Mouse (Mus musculus) neutrophil, adult 5-6 weeks (primary cell): ENCODE measurements around the gene Galk2. TPM values are rescaled to one million over a fixed set of nuclear protein-coding genes. Genes with fewer than 3 reads are reported as not detected.

Experiments used
- ATAC-seq: fragments of 151-379, 151-347 bp; 2 replicates; pipeline ENCODE4 v1.8.0; 2017; ENCODE audit warnings: mild to moderate bottlenecking, moderate TSS enrichment; ENCODE audit not compliant: insufficient number of reproducible peaks, poor library complexity, low FRiP score, severe bottlenecking; ENCODE audit errors: extremely low read depth
- total RNA-seq: library from RNA; stranded (forward); fragments of 200-1000 nt; gene quantifications from 2 replicates; pipeline ENCODE4 v1.2.3, GENCODE M21; 2017

Gene Galk2
- total RNA-seq, 1 experiment from 2014 or later: 28.9 TPM

DNA sequence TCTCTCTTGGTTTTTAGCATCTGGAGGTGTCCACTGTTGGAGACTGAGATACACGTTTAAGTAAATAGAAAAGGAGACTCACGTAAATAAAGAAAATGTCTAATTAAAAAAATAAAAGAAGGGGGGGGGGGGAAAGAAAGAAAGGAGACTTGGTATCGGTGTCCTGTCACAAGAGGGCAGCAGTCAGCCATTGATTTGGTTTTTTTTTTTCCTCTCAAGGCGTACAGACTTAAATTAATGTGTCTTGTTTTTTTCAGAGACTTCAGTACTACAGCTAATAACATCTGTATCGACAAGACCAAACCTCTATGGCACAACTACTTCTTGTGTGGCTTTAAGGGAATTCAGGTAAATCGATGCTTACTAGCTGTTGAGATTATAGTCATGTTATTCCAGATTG lies 34.2 kb downstream of the Galk2 start:
- no peak for ATAC-seq

DNA sequence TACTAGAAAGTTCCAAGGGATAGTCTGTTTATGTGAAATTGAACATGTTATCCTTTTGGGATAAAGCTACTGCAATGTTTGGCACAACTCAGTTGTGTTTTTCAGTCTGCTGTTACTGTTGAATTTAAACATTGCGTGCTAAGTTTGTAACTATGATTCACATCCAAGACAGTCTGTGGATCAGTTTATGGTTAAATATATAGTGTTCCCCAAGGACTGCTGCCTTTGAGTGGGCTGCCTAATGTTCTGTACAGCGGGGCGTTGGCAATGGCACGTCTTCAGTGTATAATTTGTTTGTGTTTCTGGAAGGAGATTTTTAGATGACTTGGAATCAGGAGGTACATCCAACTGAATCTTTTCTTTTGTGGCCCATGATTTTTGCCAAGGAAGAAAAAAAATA lies 36.2 kb downstream of the Galk2 start:
- no peak for ATAC-seq

DNA sequence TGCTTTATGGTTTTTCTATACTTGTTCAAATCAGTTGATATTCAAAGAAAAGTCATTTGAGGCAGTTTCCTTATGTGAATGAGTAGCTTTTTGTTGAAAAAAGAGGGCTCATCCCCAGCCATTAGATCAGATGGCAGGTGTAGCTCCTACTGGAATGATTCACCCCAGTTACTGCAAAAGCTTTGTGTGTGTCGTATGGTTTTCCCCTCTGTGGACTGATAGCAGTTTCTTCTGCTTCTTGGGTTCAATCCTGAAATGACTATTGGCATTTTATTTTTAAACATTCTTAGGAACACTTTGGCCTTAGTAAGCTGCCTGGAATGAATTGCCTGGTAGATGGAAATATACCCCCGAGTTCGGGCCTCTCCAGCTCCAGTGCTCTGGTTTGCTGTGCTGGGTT lies 37.4 kb downstream of the Galk2 start:
- no peak for ATAC-seq

DNA sequence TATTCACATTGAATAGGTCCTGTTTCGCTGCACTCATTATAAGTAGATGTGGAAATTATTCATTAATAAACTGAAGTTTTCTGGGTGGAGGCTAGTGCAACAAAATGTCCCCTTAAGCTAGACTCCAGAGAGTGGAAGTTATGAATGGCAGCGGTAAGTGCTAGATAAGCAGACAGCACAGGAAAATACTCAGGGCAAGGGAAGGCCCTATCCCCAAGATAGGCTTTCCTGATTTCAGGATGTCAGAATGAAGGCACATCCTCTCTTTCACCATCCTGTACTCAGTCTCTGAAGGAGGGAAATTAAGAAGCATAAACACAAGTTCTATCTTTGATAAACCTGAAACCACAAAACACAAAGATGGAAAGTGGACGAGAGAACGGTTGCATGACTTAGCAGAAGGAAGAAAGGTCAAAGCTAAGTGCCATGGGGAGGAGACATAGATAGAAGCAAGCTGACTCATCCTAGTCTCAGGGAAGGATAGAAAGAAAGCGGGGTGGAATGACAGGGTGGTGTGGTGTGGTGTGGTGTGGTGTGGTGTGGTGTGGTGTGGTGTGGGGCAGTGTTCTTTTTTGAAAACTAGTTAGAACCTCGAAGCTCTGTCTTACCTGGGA lies 42.0 kb downstream of the Galk2 start:
- ATAC-seq: no peak

DNA sequence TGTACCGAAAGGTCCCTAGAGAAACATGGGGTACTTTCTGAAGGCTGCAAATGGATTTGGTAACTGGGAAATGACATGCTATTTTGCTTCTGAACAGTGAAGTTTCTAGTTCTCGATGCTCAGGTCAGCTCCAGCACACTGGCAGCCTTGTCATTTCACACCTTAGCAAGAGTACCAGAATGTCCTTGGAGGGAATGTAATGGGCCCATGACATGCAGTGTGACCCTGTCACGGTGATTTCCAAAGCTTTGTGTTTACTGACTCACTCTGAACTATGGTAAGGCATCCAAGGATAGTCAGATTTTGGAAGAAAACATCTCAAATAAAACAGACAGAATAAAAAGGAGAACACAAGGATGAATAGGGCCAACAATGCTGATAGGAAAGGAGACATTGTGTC lies 42.5 kb downstream of the Galk2 start:
- ATAC-seq: no peak

DNA sequence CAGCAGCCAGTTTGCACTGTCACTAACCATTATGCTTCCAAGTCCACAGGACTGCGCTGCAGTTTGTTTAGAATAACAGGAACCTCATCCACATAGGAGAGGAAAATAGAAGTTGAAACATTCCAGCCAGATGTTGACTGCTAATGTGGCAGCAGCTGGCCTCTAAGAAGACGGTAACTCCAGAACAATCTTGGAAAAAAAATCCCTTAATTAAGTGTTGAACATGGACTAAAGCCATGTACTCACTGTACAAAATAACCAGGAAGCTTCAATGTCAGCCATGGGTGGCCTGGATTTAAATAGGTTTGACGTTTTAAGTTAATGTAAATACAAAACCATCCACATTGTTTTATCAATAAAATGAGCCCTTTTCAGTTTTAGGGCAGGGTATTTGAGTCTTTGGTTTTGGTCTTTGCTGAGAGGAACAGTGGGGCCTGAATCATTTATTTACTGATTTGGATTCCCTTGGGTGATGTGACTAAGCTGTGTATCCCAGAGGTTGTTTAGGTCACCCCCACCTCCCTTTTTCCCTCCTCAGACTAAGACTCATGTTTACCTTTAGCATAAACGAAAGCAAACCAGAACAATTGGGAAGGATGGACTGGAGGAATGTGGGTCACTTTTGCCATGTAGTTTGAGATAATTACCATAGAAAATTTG lies 47.6 kb downstream of the Galk2 start:
- no peak for ATAC-seq

- ATAC-seq: no peak
Measured at GRCm38 (mm10) chr2:125907580-125908255, 48.8 kb downstream of the Galk2 start.

GRCm38 (mm10) chr2:125914167-125914566 lies 55.3 kb downstream of the Galk2 start:
- no peak for ATAC-seq

DNA sequence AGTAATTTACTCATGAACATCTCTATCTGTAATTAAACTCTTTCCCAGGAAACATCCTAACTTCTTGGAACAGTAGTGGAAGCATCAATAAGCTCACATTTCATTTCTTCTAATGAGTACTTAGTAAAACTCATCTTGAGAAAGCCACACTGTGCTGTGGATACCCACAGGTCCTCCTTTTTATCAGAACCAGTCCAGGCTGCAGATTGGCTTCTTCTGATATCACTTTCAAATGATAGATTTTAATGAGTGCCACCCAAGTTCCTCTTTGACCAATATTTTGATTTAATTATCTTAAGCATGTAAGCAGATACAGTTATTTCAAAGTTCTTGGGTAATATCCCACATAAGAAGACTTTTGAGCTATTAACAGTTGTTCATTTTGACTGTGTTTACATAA lies 55.8 kb downstream of the Galk2 start:
- no peak for ATAC-seq

GRCm38 (mm10) chr2:125916652-125917296 lies 57.9 kb downstream of the Galk2 start:
- no peak for ATAC-seq

- no peak for ATAC-seq
Measured at GRCm38 (mm10) chr2:125917297-125917679, 58.4 kb downstream of the Galk2 start.

- no peak for ATAC-seq
Measured at GRCm38 (mm10) chr2:125921273-125921672, 62.4 kb downstream of the Galk2 start.

DNA sequence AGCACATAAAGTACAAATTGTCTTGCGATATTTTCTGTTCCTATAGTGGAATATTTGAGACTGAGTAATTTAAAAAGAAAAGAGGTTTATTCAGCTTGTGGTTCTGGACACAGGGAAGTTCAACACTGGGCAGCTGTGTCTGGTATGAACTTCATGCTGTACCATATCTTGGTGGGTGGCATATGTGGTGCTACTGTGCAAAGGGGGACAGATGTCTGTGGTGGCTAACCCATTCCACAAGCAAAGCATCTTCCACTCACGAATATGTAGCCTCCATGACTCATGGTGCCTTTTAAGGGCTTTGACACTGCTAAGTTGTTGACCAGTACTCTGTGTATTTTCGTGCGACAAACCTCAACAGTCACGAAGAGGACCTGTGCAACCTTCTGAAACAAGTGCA lies 63.2 kb downstream of the Galk2 start:
- no peak for ATAC-seq

- no peak for ATAC-seq
Measured at GRCm38 (mm10) chr2:125922877-125923276, 64.0 kb downstream of the Galk2 start.

DNA sequence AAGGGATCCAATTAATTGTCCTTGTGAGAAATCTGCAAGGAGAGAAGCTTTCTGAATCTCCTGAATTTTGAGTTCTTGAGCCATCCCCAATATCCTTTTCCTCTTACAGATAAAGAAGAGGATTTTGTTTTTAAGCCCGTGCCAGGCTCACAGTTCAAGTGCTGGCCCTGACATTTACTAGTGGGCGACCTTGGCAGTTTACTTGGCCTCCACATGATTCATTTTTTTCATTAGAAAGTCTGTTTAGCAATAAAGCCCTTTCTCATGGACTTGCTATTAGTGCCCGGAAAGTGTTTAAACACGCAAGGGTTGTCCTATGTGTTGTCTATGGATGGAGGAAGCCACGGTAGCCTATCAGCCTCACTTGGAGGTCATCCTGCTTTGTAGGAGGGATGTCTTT lies 64.4 kb downstream of the Galk2 start:
- ATAC-seq: no peak

DNA sequence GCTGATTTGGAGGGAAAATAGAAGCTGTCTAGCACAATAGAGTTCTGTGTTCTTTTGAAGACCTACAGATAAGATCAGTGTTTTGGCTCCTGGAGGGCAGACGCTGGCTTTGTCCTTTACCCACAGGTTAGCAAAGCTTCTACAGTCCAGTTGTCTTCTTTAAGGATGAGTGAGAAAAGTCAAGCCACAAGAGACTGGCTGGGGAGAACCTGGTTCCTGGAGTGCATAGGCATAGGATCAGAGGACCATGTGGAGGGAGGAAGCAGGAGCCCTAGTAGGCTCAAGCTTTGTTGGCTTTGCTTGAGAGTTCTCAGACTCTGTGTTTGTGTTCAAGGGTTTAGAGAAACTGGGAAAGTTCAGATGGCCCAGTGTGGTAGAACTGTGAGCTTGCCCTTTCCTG lies 65.6 kb downstream of the Galk2 start:
- ATAC-seq: no peak

- no peak for ATAC-seq
Measured at GRCm38 (mm10) chr2:125925081-125925480, 66.2 kb downstream of the Galk2 start.

GRCm38 (mm10) chr2:125929396-125929795 lies 70.5 kb downstream of the Galk2 start:
- ATAC-seq: no peak

GRCm38 (mm10) chr2:125929872-125930271 lies 71.0 kb downstream of the Galk2 start:
- no peak for ATAC-seq

GRCm38 (mm10) chr2:125931193-125931592 lies 72.3 kb downstream of the Galk2 start:
- no peak for ATAC-seq
